Mouse (Mus musculus): ENCODE data around the gene Hspa12a.

- no peak for TF ChIP-seq GATA1 (IDR thresholded peaks at IDR 0.05; ENCODE audit: borderline replicate concordance, low read length)
- TF ChIP-seq FLI1 (IDR thresholded peaks at IDR 0.05; ENCODE audit: low read length): no peak
Measured at GRCm38 (mm10) chr19:58817398-58817797, 126.1 kb downstream of the Hspa12a start.
